Mouse (Mus musculus) forebrain, postnatal 0 days (tissue): ENCODE data around the gene Nlrp4c. TPM values are rescaled to one million over a fixed set of nuclear protein-coding genes. Genes with fewer than 3 reads are reported as not detected.
"Not testable (repeated sequence)": the region's sequence is repeated elsewhere in the genome, so short reads cannot be mapped to it uniquely, and the experiment has no call there.

Experiments used
- ATAC-seq: fragments of 200-750 bp; cut with Nextera tagmentation; 2 replicates; pipeline ENCODE4 v1.8.0; 2017; ENCODE audit warnings: mild to moderate bottlenecking, moderate library complexity
- DNase-seq: peaks from one replicate; pipeline ENCODE4 v3.0.0-alpha.2; 2015
- H3K27ac ChIP-seq: fragments of 300-500 bp; sonication (generic); 2 replicates; pipeline ENCODE4 v1.5.1; 2014; ENCODE audit warnings: low read depth, mild to moderate bottlenecking, antibody characterized with exemption, low read length, moderate library complexity, mixed read lengths
- H3K27me3 ChIP-seq: fragments of 300-500 bp; sonication (generic); 2 replicates; pipeline ENCODE4 v1.6.1; 2014; ENCODE audit warnings: mild to moderate bottlenecking, low read length, mixed read lengths; ENCODE audit not compliant: insufficient read depth
- H3K36me3 ChIP-seq: fragments of 300-500 bp; sonication (generic); 2 replicates; pipeline ENCODE4 v1.6.1; 2014; ENCODE audit warnings: mild to moderate bottlenecking, moderate library complexity; ENCODE audit not compliant: insufficient read depth
- H3K4me1 ChIP-seq: fragments of 300-500 bp; sonication (generic); 2 replicates; pipeline ENCODE4 v1.6.1; 2014; ENCODE audit warnings: antibody characterized with exemption; ENCODE audit not compliant: insufficient read depth
- H3K4me2 ChIP-seq: fragments of 300-500 bp; sonication (generic); 2 replicates; pipeline ENCODE4 v1.6.1; 2014; ENCODE audit warnings: low read depth, mild to moderate bottlenecking, moderate library complexity
- H3K4me3 ChIP-seq: fragments of 300-500 bp; sonication (generic); 2 replicates; pipeline ENCODE4 v1.5.1; 2014; ENCODE audit warnings: low read depth, low read length, mixed read lengths
- H3K9ac ChIP-seq: fragments of 300-500 bp; sonication (generic); 2 replicates; pipeline ENCODE4 v1.6.1; 2014; ENCODE audit warnings: mild to moderate bottlenecking
- H3K9me3 ChIP-seq: fragments of 300-500 bp; sonication (generic); 2 replicates; pipeline ENCODE4 v1.6.1; 2016; ENCODE audit warnings: low read length
- CTCF ChIP-seq: sonication (generic); IDR thresholded peaks from 2 replicates; pipeline ENCODE4 v1.5.1; 2016; ENCODE audit warnings: antibody characterized with exemption, control low read depth, low read depth
- WGBS: fragments of 180-500 bp; shearing (Covaris S2); extraction: QIAGEN DNeasy Blood & Tissue Kit; methylation state at CpG from one replicate; pipeline ENCODE4 v1.1.7; 2014; 5-methylcytosine and 5-hydroxymethylcytosine counted together
- polyA plus RNA-seq: library from polyadenylated mRNA; unstranded; fragments of >200 nt; fragmentation: Nextera tagmentation; extraction: Ambion mirVana; gene quantifications from 2 replicates; pipeline ENCODE4 v1.2.1, GENCODE M21; 2015
- total RNA-seq: library from RNA; depleted of rRNA; stranded (reverse); fragments of >200 nt; gene quantifications from 2 replicates; pipeline ENCODE4 v1.2.3, GENCODE M21; 2014; rRNA removed

Gene Nlrp4c
- not detected in 2 replicates for total RNA-seq
- polyA plus RNA-seq = not detected in 2 replicates

GRCm38 (mm10) chr7:6044861-6045260 lies at the start of gene Nlrp4c:
Gene Nlrp4c (plus strand): TSS chr7:6045161.
- no peaks in the 10 kb centered on the region for H3K9me3 ChIP-seq

GRCm38 (mm10) chr7:6010910-6011309 lies 34.1 kb upstream of the Nlrp4c start, which contains the start of gene Vmn1r65:
Gene Vmn1r65 (minus strand): TSS chr7:6011010.
- Histone ChIP-seq H3K9ac (no peak within 1 kb of the TSS), H3K4me3 (no peak within 1 kb of the TSS), H3K27ac (no peak within 1 kb of the TSS), H3K9me3 (0 out of 2 replicates have a peak, but pooled peaks cover 7% of the 10 kb centered on the region), H3K4me1 (no peaks in the 10 kb centered on the region), H3K27me3 (no peaks in the 10 kb centered on the region), H3K4me2 (no peak within 1 kb of the TSS), H3K36me3 (no peaks in the 10 kb centered on the region)
- DNase-seq (no peak), ATAC-seq (no peak)
- WGBS = 91% methylated on average over 1 of the region's 1 CpGs
- no peak for TF ChIP-seq CTCF

More at GRCm38 (mm10) chr7:6044861-6045260, at the start of gene Nlrp4c:
- H3K9ac ChIP-seq = no peak within 1 kb of the TSS
- H3K27ac ChIP-seq = no peak within 1 kb of the TSS
- no peaks in the 10 kb centered on the region for H3K36me3 ChIP-seq
- WGBS = 88% methylated on average over 11 of the region's 11 CpGs
- DNase-seq = no peak
- TF ChIP-seq CTCF = no peak
- H3K4me1 ChIP-seq = no peaks in the 10 kb centered on the region
- H3K27me3 ChIP-seq = no peaks in the 10 kb centered on the region
- ATAC-seq = no peak
- H3K4me2 ChIP-seq = no peak within 1 kb of the TSS
- no peak within 1 kb of the TSS for H3K4me3 ChIP-seq

GRCm38 (mm10) chr7:6119501-6119900 lies 74.5 kb downstream of the Nlrp4c start:
- H3K4me3 ChIP-seq = no peak overlapping the region
- no peaks in the 10 kb centered on the region for H3K4me1 ChIP-seq
- no peak for ATAC-seq
- 71% methylated on average over 3 of the region's 3 CpGs for WGBS
- H3K4me2 ChIP-seq = no peak overlapping the region
- H3K27ac ChIP-seq = no peak overlapping the region
- TF ChIP-seq CTCF = no peak
- H3K27me3 ChIP-seq = no peaks in the 10 kb centered on the region
- H3K9me3 ChIP-seq = no peaks in the 10 kb centered on the region
- H3K9ac ChIP-seq = no peak overlapping the region
- DNase-seq = no peak
- H3K36me3 ChIP-seq = no peaks in the 10 kb centered on the region

GRCm38 (mm10) chr7:6120104-6120503 lies 75.1 kb downstream of the Nlrp4c start:
- H3K27ac ChIP-seq, DNase-seq, H3K4me2 ChIP-seq, H3K9me3 ChIP-seq, H3K4me1 ChIP-seq, ATAC-seq, H3K27me3 ChIP-seq, H3K9ac ChIP-seq, H3K4me3 ChIP-seq, H3K36me3 ChIP-seq: not testable (repeated sequence)
- 84% methylated on average over 2 of the region's 2 CpGs for WGBS

- not testable (repeated sequence) for H3K9me3 ChIP-seq, H3K36me3 ChIP-seq, H3K27ac ChIP-seq, H3K4me1 ChIP-seq, ATAC-seq, H3K4me3 ChIP-seq, DNase-seq, H3K4me2 ChIP-seq, H3K27me3 ChIP-seq, H3K9ac ChIP-seq
- WGBS = 72% methylated on average over 1 of the region's 1 CpGs
These were observed 76.2 kb downstream of the Nlrp4c start for GRCm38 (mm10) chr7:6121128-6121527.

GRCm38 (mm10) chr7:6126690-6127448 lies 81.9 kb downstream of the Nlrp4c start:
- ATAC-seq = peak; percentile 91
- peak; percentile 92 for DNase-seq
- peak; percentile 96 for TF ChIP-seq CTCF
- Histone ChIP-seq H3K27ac (peak overlapping the region; percentile 71), H3K4me2 (0 out of 2 replicates have a peak overlapping the region, but pooled peaks have one; percentile 16), H3K9ac (peak overlapping the region; percentile 26; the same call in 1 of the 2 replicates), H3K9me3 (no peaks in the 10 kb centered on the region), H3K4me3 (no peak overlapping the region), H3K27me3 (no peaks in the 10 kb centered on the region), H3K4me1 (no peaks in the 10 kb centered on the region), H3K36me3 (peaks cover 3% of the 10 kb centered on the region)
- 39% methylated on average over 7 of the region's 7 CpGs for WGBS

GRCm38 (mm10) chr7:6130346-6130745 lies 85.4 kb downstream of the Nlrp4c start:
- no peak overlapping the region for H3K27ac ChIP-seq
- peaks cover 5% of the 10 kb centered on the region; the same call in 1 of the 2 replicates for H3K9me3 ChIP-seq
- ATAC-seq (no peak), DNase-seq (no peak)
- H3K36me3 ChIP-seq = peaks cover 22% of the 10 kb centered on the region
- no peak overlapping the region for H3K4me3 ChIP-seq
- H3K9ac ChIP-seq = no peak overlapping the region
- H3K4me2 ChIP-seq = no peak overlapping the region
- TF ChIP-seq CTCF = no peak
- H3K4me1 ChIP-seq = no peaks in the 10 kb centered on the region
- 49% methylated on average over 4 of the region's 4 CpGs for WGBS
- H3K27me3 ChIP-seq = no peaks in the 10 kb centered on the region
